Mouse (Mus musculus) G1E (cell line): ENCODE results near the gene Cdh1. TPM values are rescaled to one million over a fixed set of nuclear protein-coding genes. Genes with fewer than 3 reads are reported as not detected.

Source experiments
- ATAC-seq: 2 replicates; pipeline ENCODE4 v1.8.0; 2016; ENCODE audit warnings: mild to moderate bottlenecking; ENCODE audit not compliant: insufficient number of reproducible peaks, poor library complexity, low FRiP score, severe bottlenecking; ENCODE audit errors: extremely low read depth
- DNase-seq: peaks from one replicate; pipeline ENCODE4 v3.0.0; 2012; ENCODE audit warnings: low spot score
- H3K27me3 ChIP-seq: 2 replicates; pipeline ENCODE4 v1.6.1; 2012; ENCODE audit warnings: mild to moderate bottlenecking, low read length, inconsistent platforms; ENCODE audit not compliant: insufficient read depth
- H3K36me3 ChIP-seq: replicated peaks from 2 replicates; pipeline ENCODE3; 2012; ENCODE audit warnings: mild to moderate bottlenecking, inconsistent platforms
- H3K4me1 ChIP-seq: 2 replicates; pipeline ENCODE4 v1.6.1; 2012; ENCODE audit warnings: low read depth, low read length, inconsistent platforms, mixed read lengths; ENCODE audit not compliant: insufficient read depth
- H3K4me3 ChIP-seq: 2 replicates; pipeline ENCODE4 v1.5.1; 2012; ENCODE audit warnings: low read depth, mild to moderate bottlenecking, inconsistent platforms, low read length, moderate library complexity, mixed read lengths
- H3K9me3 ChIP-seq: replicated peaks from 2 replicates; pipeline ENCODE4 v1.6.1; 2012; ENCODE audit warnings: inconsistent platforms
- CTCF ChIP-seq: IDR thresholded peaks from 2 replicates; pipeline ENCODE4 v1.5.1; 2012; ENCODE audit warnings: low read depth, low read length, inconsistent platforms, mixed read lengths
- GATA1 ChIP-seq: IDR thresholded peaks from 2 replicates; pipeline ENCODE4 v1.6.1; 2012; ENCODE audit warnings: borderline replicate concordance, low read length, inconsistent platforms, mixed read lengths
- GATA2 ChIP-seq: IDR thresholded peaks from 2 replicates; pipeline ENCODE4 v1.6.1; 2012; ENCODE audit warnings: low read depth, low read length, inconsistent platforms, borderline replicate concordance
- POLR2AphosphoS5 ChIP-seq: IDR thresholded peaks from 2 replicates; pipeline ENCODE4 v1.6.1; 2012; ENCODE audit warnings: low read depth, low read length, inconsistent platforms; ENCODE audit not compliant: insufficient replicate concordance
- TAL1 ChIP-seq: conservative IDR thresholded peaks from 2 replicates; pipeline ENCODE4 v1.6.1; 2012; ENCODE audit warnings: low read depth, low read length, inconsistent platforms, mixed read lengths
- polyA plus RNA-seq: library from polyadenylated mRNA; stranded (reverse); fragments of >175 nt; gene quantifications from 2 replicates; pipeline ENCODE4 v1.2.3, GENCODE M21; 2012
- total RNA-seq, 2 experiments: library from RNA; stranded (forward) in 1 of 2; stranded (reverse) in 1 of 2; fragments of 200-1000 nt in 1 of 2; fragments of >200 nt in 1 of 2; fragmentation: Nextera tagmentation in 1 of 2; gene quantifications; 2 replicates each; pipeline ENCODE4 v1.2.3; 2014 to 2017

Cdh1 gene
- total RNA-seq (2014; fragmentation: Nextera tagmentation): not detected in 2 replicates
- total RNA-seq (2017): 0.06 and 0.11 TPM in 2 replicates
- not detected in 2 replicates for polyA plus RNA-seq

GRCm38 (mm10) chr8:106603131-106603819, at the start of gene Cdh1:
Gene Cdh1, plus strand, starts transcription at chr8:106603351.
- TF ChIP-seq CTCF (no peak), GATA1 (no peak), TAL1 (no peak), POLR2AphosphoS5 (no peak), GATA2 (no peak)
- ATAC-seq (no peak), DNase-seq (no peak)
- Histone ChIP-seq H3K4me3 (no peak within 1 kb of the TSS), H3K4me1 (no peaks in the 10 kb centered on the region), H3K36me3 (no peaks in the 10 kb centered on the region), H3K9me3 (no peaks in the 10 kb centered on the region), H3K27me3 (peaks cover 20% of the 10 kb centered on the region)

DNA sequence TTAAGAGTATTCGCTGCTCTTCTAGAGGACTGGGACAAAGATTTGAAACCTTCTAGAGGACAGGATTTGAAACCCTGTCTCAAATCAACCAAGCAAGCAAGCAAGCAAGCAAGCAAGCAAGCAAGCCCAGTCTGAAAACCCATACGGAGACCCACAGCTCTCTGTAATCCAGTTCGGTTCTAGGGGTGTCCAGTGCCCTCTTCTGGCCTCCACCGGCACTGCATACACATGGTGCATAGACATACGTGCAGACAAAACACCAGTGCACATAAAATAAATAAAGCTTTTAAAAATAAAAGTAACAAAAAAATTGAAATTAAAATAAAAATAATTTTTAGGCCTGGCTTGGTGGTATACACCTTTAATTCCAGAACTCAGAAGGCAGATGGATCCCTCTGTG, 49.1 kb upstream of the Cdh1 start:
- TF ChIP-seq TAL1 (no peak), GATA2 (no peak), GATA1 (no peak), POLR2AphosphoS5 (no peak), CTCF (no peak)
- DNase-seq (no peak), ATAC-seq (no peak)
- no peaks in the 10 kb centered on the region for H3K36me3 ChIP-seq
- no peaks in the 10 kb centered on the region for H3K9me3 ChIP-seq
- no peaks in the 10 kb centered on the region; the same call in 1 of the 2 replicates for H3K27me3 ChIP-seq
- no peak overlapping the region for H3K4me3 ChIP-seq
- H3K4me1 ChIP-seq: no peaks in the 10 kb centered on the region

- Histone ChIP-seq H3K36me3 (no peaks in the 10 kb centered on the region), H3K9me3 (no peaks in the 10 kb centered on the region), H3K4me3 (no peak overlapping the region), H3K4me1 (no peaks in the 10 kb centered on the region), H3K27me3 (peaks cover 2% of the 10 kb centered on the region; the same call in 1 of the 2 replicates)
- DNase-seq (no peak), ATAC-seq (no peak)
- no peak for TF ChIP-seq POLR2AphosphoS5
- TF ChIP-seq GATA1: no peak
- TF ChIP-seq GATA2: no peak
- no peak for TF ChIP-seq TAL1
- TF ChIP-seq CTCF: no peak
These were observed 47.0 kb upstream of the Cdh1 start for GRCm38 (mm10) chr8:106556068-106556645.

DNA sequence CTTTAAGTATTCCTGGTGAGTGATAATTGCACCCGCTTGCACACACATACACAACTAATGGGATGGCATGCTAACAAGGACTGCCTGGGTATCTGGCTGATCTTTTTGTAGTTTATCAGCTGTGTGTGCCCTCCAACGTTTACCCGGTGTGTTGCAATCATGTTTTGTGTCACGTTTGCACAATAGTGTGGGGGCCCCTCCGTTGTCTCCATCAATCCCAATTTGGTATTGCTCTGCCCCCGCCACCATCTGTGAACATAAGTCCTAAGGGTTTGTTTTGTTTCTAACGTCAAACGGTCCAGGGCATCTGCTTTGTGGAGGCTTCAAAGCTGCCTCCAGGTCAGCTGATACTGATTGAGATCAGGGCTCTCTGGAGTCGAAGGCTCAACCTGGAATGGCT, 43.3 kb upstream of the Cdh1 start:
- Histone ChIP-seq H3K9me3 (no peaks in the 10 kb centered on the region), H3K4me1 (no peaks in the 10 kb centered on the region), H3K4me3 (no peak overlapping the region), H3K27me3 (peaks cover 3% of the 10 kb centered on the region), H3K36me3 (no peaks in the 10 kb centered on the region)
- ATAC-seq: no peak
- no peak for TF ChIP-seq TAL1
- TF ChIP-seq POLR2AphosphoS5: no peak
- TF ChIP-seq GATA2: no peak
- no peak for TF ChIP-seq CTCF
- TF ChIP-seq GATA1: no peak
- DNase-seq: no peak

GRCm38 (mm10) chr8:106561097-106561865, 41.9 kb upstream of the Cdh1 start:
- H3K27me3 ChIP-seq: peaks cover 3% of the 10 kb centered on the region
- no peaks in the 10 kb centered on the region for H3K4me1 ChIP-seq
- H3K36me3 ChIP-seq: no peaks in the 10 kb centered on the region
- DNase-seq (peak; percentile 7), ATAC-seq (no peak)
- H3K9me3 ChIP-seq: no peaks in the 10 kb centered on the region
- TF ChIP-seq GATA1 (no peak), TAL1 (no peak), POLR2AphosphoS5 (no peak), CTCF (peak; percentile 55)
- no peak overlapping the region for H3K4me3 ChIP-seq

- H3K27me3 ChIP-seq: peaks cover 3% of the 10 kb centered on the region
- TF ChIP-seq GATA1 (no peak), GATA2 (no peak), CTCF (no peak), POLR2AphosphoS5 (no peak)
- no peaks in the 10 kb centered on the region for H3K4me1 ChIP-seq
- no peaks in the 10 kb centered on the region for H3K9me3 ChIP-seq
- no peak overlapping the region for H3K4me3 ChIP-seq
- no peaks in the 10 kb centered on the region for H3K36me3 ChIP-seq
- no peak for ATAC-seq
- no peak for DNase-seq
These were observed 39.4 kb upstream of the Cdh1 start for GRCm38 (mm10) chr8:106563691-106564182.
